Mouse (Mus musculus): ENCODE measurements around the gene Usp42.
A peak's percentile ranks its signal among the peaks of the same experiment; 100 is the strongest.

GRCm38 (mm10) chr5:143711326-143711725 is 20.8 kb downstream of the Usp42 start:
- no peak for TF ChIP-seq POLR2A (IDR thresholded peaks at IDR 0.05; ENCODE audit: insufficient read length, low read depth)
- TF ChIP-seq E2F4 (IDR thresholded peaks at IDR 0.05; ENCODE audit: insufficient read depth) = no peak
- TF ChIP-seq MYOG (IDR thresholded peaks at IDR 0.05; ENCODE audit: control insufficient read depth in 1 of 3, insufficient read depth in 1 of 3, insufficient read length in 2 of 3, low read depth in 2 of 3) = no peak
- TF ChIP-seq MAX (IDR thresholded peaks at IDR 0.05; ENCODE audit: low read depth) = no peak
- no peak for TF ChIP-seq SRF (IDR thresholded peaks at IDR 0.05; ENCODE audit: control insufficient read depth, insufficient read length, low read depth)
- no peak for TF ChIP-seq TCF3 (IDR thresholded peaks at IDR 0.05; ENCODE audit: insufficient read length, low read depth)
- peak; percentile 47 for TF ChIP-seq POLR2AphosphoS2 (IDR thresholded peaks at IDR 0.05; ENCODE audit: insufficient read length, low read depth)

All from myocyte (in vitro differentiated cells).